Mouse (Mus musculus): ENCODE data around the gene Rapgef3. TPM values are rescaled to one million over a fixed set of nuclear protein-coding genes. Genes with fewer than 3 reads are reported as not detected.

Gene Rapgef3
- polyA plus RNA-seq, 1 experiment from 2014 or later = 2.1 TPM

GRCm38 (mm10) chr15:97749397-97749796 lies 18.4 kb downstream of the Rapgef3 start:
- H3K9me3 ChIP-seq (replicated peaks; ENCODE audit: control insufficient read depth, low read length) = no peaks in the 10 kb centered on the region
- 75% methylated on average over 9 of the region's 9 CpGs for whole genome bisulfite sequencing (ENCODE audit: insufficient replicate concordance)
- H3K27me3 ChIP-seq (ENCODE audit: control insufficient read depth, insufficient read depth, low read depth, low read length) = no peaks in the 10 kb centered on the region
- no peak overlapping the region for H3K27ac ChIP-seq (ENCODE audit: low read length)
- peaks cover 31% of the 10 kb centered on the region for H3K4me1 ChIP-seq (ENCODE audit: control insufficient read depth, low read depth, low read length)
- no peak overlapping the region for H3K4me3 ChIP-seq (ENCODE audit: low read depth, low read length)
- H3K4me2 ChIP-seq (ENCODE audit: low read depth, low read length) = no peak overlapping the region
- ATAC-seq (ENCODE audit: low read depth) = no peak
- H3K9ac ChIP-seq (ENCODE audit: low read depth, low read length) = no peak overlapping the region
- H3K36me3 ChIP-seq (ENCODE audit: control insufficient read depth, insufficient read depth) = no peaks in the 10 kb centered on the region

- no peak overlapping the region for H3K4me2 ChIP-seq (ENCODE audit: low read depth, low read length)
- H3K4me3 ChIP-seq (ENCODE audit: low read depth, low read length) = no peak overlapping the region
- H3K27me3 ChIP-seq (ENCODE audit: control insufficient read depth, insufficient read depth, low read depth, low read length) = no peaks in the 10 kb centered on the region
- no peak overlapping the region for H3K9ac ChIP-seq (ENCODE audit: low read depth, low read length)
- no peaks in the 10 kb centered on the region for H3K9me3 ChIP-seq (replicated peaks; ENCODE audit: control insufficient read depth, low read length)
- no peak for ATAC-seq (ENCODE audit: low read depth)
- H3K4me1 ChIP-seq (ENCODE audit: control insufficient read depth, low read depth, low read length) = peaks cover 35% of the 10 kb centered on the region
- WGBS (ENCODE audit: insufficient replicate concordance) = 66% methylated on average over 4 of the region's 4 CpGs
- no peaks in the 10 kb centered on the region for H3K36me3 ChIP-seq (ENCODE audit: control insufficient read depth, insufficient read depth)
- no peak overlapping the region for H3K27ac ChIP-seq (ENCODE audit: low read length)
These were observed 18.8 kb downstream of the Rapgef3 start for GRCm38 (mm10) chr15:97748964-97749363.

GRCm38 (mm10) chr15:97748309-97748708 lies 19.5 kb downstream of the Rapgef3 start:
- no peak overlapping the region for H3K4me2 ChIP-seq (ENCODE audit: low read depth, low read length)
- H3K4me1 ChIP-seq (ENCODE audit: control insufficient read depth, low read depth, low read length) = peaks cover 35% of the 10 kb centered on the region
- no peaks in the 10 kb centered on the region for H3K27me3 ChIP-seq (ENCODE audit: control insufficient read depth, insufficient read depth, low read depth, low read length)
- no peak overlapping the region for H3K4me3 ChIP-seq (ENCODE audit: low read depth, low read length)
- ATAC-seq (ENCODE audit: low read depth) = no peak; the same call in 1 of the 2 replicates
- WGBS (ENCODE audit: insufficient replicate concordance) = 34% methylated on average over 10 of the region's 10 CpGs
- H3K36me3 ChIP-seq (ENCODE audit: control insufficient read depth, insufficient read depth) = no peaks in the 10 kb centered on the region
- H3K9me3 ChIP-seq (replicated peaks; ENCODE audit: control insufficient read depth, low read length) = no peaks in the 10 kb centered on the region
- no peak overlapping the region for H3K27ac ChIP-seq (ENCODE audit: low read length)
- H3K9ac ChIP-seq (ENCODE audit: low read depth, low read length) = no peak overlapping the region

- 56% methylated on average over 4 of the region's 4 CpGs for WGBS (ENCODE audit: insufficient replicate concordance)
- no peaks in the 10 kb centered on the region for H3K36me3 ChIP-seq (ENCODE audit: control insufficient read depth, insufficient read depth)
- no peak overlapping the region for H3K4me2 ChIP-seq (ENCODE audit: low read depth, low read length)
- no peak overlapping the region for H3K27ac ChIP-seq (ENCODE audit: low read length)
- no peak overlapping the region for H3K4me3 ChIP-seq (ENCODE audit: low read depth, low read length)
- H3K4me1 ChIP-seq (ENCODE audit: control insufficient read depth, low read depth, low read length) = peaks cover 35% of the 10 kb centered on the region
- no peak for ATAC-seq (ENCODE audit: low read depth)
- no peak overlapping the region for H3K9ac ChIP-seq (ENCODE audit: low read depth, low read length)
- no peaks in the 10 kb centered on the region for H3K9me3 ChIP-seq (replicated peaks; ENCODE audit: control insufficient read depth, low read length)
- no peaks in the 10 kb centered on the region for H3K27me3 ChIP-seq (ENCODE audit: control insufficient read depth, insufficient read depth, low read depth, low read length)
These were observed 20.3 kb downstream of the Rapgef3 start for GRCm38 (mm10) chr15:97747486-97747885.

GRCm38 (mm10) chr15:97746748-97747147 lies 21.0 kb downstream of the Rapgef3 start:
- Histone ChIP-seq H3K36me3 (ENCODE audit: control insufficient read depth, insufficient read depth) (no peaks in the 10 kb centered on the region), H3K4me1 (ENCODE audit: control insufficient read depth, low read depth, low read length) (peaks cover 40% of the 10 kb centered on the region), H3K27ac (ENCODE audit: low read length) (peak overlapping the region; percentile 48), H3K4me2 (ENCODE audit: low read depth, low read length) (peak overlapping the region; percentile 21; the same call in 1 of the 2 replicates), H3K4me3 (ENCODE audit: low read depth, low read length) (no peak overlapping the region), H3K9me3 (replicated peaks; ENCODE audit: control insufficient read depth, low read length) (no peaks in the 10 kb centered on the region), H3K9ac (ENCODE audit: low read depth, low read length) (no peak overlapping the region), H3K27me3 (ENCODE audit: control insufficient read depth, insufficient read depth, low read depth, low read length) (no peaks in the 10 kb centered on the region)
- peak; percentile 57 for ATAC-seq (ENCODE audit: low read depth)
- WGBS (ENCODE audit: insufficient replicate concordance) = 55% methylated on average over 24 of the region's 24 CpGs

- Histone ChIP-seq H3K9me3 (replicated peaks; ENCODE audit: control insufficient read depth, low read length) (no peaks in the 10 kb centered on the region), H3K4me2 (ENCODE audit: low read depth, low read length) (peak overlapping the region; percentile 21; the same call in 1 of the 2 replicates), H3K9ac (ENCODE audit: low read depth, low read length) (no peak overlapping the region), H3K4me1 (ENCODE audit: control insufficient read depth, low read depth, low read length) (peaks cover 40% of the 10 kb centered on the region), H3K27ac (ENCODE audit: low read length) (peak overlapping the region; percentile 48), H3K27me3 (ENCODE audit: control insufficient read depth, insufficient read depth, low read depth, low read length) (no peaks in the 10 kb centered on the region), H3K36me3 (ENCODE audit: control insufficient read depth, insufficient read depth) (no peaks in the 10 kb centered on the region), H3K4me3 (ENCODE audit: low read depth, low read length) (no peak overlapping the region)
- 54% methylated on average over 10 of the region's 10 CpGs for WGBS (ENCODE audit: insufficient replicate concordance)
- ATAC-seq (ENCODE audit: low read depth) = no peak
These were observed 21.5 kb downstream of the Rapgef3 start for GRCm38 (mm10) chr15:97746278-97746677.

GRCm38 (mm10) chr15:97745331-97745730 lies 22.4 kb downstream of the Rapgef3 start:
- Histone ChIP-seq H3K9ac (ENCODE audit: low read depth, low read length) (no peak overlapping the region), H3K36me3 (ENCODE audit: control insufficient read depth, insufficient read depth) (no peaks in the 10 kb centered on the region), H3K4me2 (ENCODE audit: low read depth, low read length) (no peak overlapping the region), H3K9me3 (replicated peaks; ENCODE audit: control insufficient read depth, low read length) (no peaks in the 10 kb centered on the region), H3K4me1 (ENCODE audit: control insufficient read depth, low read depth, low read length) (peaks cover 33% of the 10 kb centered on the region), H3K27me3 (ENCODE audit: control insufficient read depth, insufficient read depth, low read depth, low read length) (no peaks in the 10 kb centered on the region), H3K4me3 (ENCODE audit: low read depth, low read length) (no peak overlapping the region), H3K27ac (ENCODE audit: low read length) (peak overlapping the region; percentile 46; the same call in 1 of the 2 replicates)
- ATAC-seq (ENCODE audit: low read depth) = peak; percentile 12; the same call in 1 of the 2 replicates
- WGBS (ENCODE audit: insufficient replicate concordance) = 54% methylated on average over 10 of the region's 10 CpGs

- H3K9ac ChIP-seq (ENCODE audit: low read depth, low read length) = no peak overlapping the region
- H3K36me3 ChIP-seq (ENCODE audit: control insufficient read depth, insufficient read depth) = no peaks in the 10 kb centered on the region
- H3K9me3 ChIP-seq (replicated peaks; ENCODE audit: control insufficient read depth, low read length) = no peaks in the 10 kb centered on the region
- H3K27me3 ChIP-seq (ENCODE audit: control insufficient read depth, insufficient read depth, low read depth, low read length) = no peaks in the 10 kb centered on the region
- no peak overlapping the region for H3K4me3 ChIP-seq (ENCODE audit: low read depth, low read length)
- H3K27ac ChIP-seq (ENCODE audit: low read length) = peak overlapping the region; percentile 46; the same call in 1 of the 2 replicates
- WGBS (ENCODE audit: insufficient replicate concordance) = 32% methylated on average over 10 of the region's 10 CpGs
- H3K4me2 ChIP-seq (ENCODE audit: low read depth, low read length) = no peak overlapping the region
- H3K4me1 ChIP-seq (ENCODE audit: control insufficient read depth, low read depth, low read length) = peaks cover 33% of the 10 kb centered on the region
- ATAC-seq (ENCODE audit: low read depth) = peak; percentile 80
These were observed 22.8 kb downstream of the Rapgef3 start for GRCm38 (mm10) chr15:97744930-97745329.

GRCm38 (mm10) chr15:97743961-97744525 lies 23.7 kb downstream of the Rapgef3 start:
- WGBS (ENCODE audit: insufficient replicate concordance) = 54% methylated on average over 12 of the region's 12 CpGs
- H3K9ac ChIP-seq (ENCODE audit: low read depth, low read length) = no peak overlapping the region
- H3K9me3 ChIP-seq (replicated peaks; ENCODE audit: control insufficient read depth, low read length) = no peaks in the 10 kb centered on the region
- no peaks in the 10 kb centered on the region for H3K27me3 ChIP-seq (ENCODE audit: control insufficient read depth, insufficient read depth, low read depth, low read length)
- H3K4me3 ChIP-seq (ENCODE audit: low read depth, low read length) = no peak overlapping the region
- no peak overlapping the region for H3K27ac ChIP-seq (ENCODE audit: low read length)
- no peaks in the 10 kb centered on the region for H3K36me3 ChIP-seq (ENCODE audit: control insufficient read depth, insufficient read depth)
- H3K4me1 ChIP-seq (ENCODE audit: control insufficient read depth, low read depth, low read length) = peaks cover 34% of the 10 kb centered on the region
- no peak overlapping the region for H3K4me2 ChIP-seq (ENCODE audit: low read depth, low read length)
- ATAC-seq (ENCODE audit: low read depth) = no peak

Data from liver, embryonic 16.5 days (tissue).